Mouse (Mus musculus) heart, embryonic 10.5 days (tissue): ENCODE measurements around the gene Elmo1. TPM values are rescaled to one million over a fixed set of nuclear protein-coding genes. Genes with fewer than 3 reads are reported as not detected.
A peak's percentile ranks its signal among the peaks of the same experiment; 100 is the strongest.

Source experiments
- DNase-seq: peaks from one replicate; pipeline ENCODE4 v3.0.0-alpha.2; 2017; ENCODE audit warnings: low spot score
- H3K27ac ChIP-seq: fragments of 300-500 bp; sonication (generic); 2 replicates; pipeline ENCODE4 v1.5.1; 2016; ENCODE audit warnings: mild to moderate bottlenecking
- H3K27me3 ChIP-seq: fragments of 300-500 bp; sonication (generic); 2 replicates; pipeline ENCODE4 v1.6.1; 2016; ENCODE audit warnings: mild to moderate bottlenecking; ENCODE audit not compliant: poor library complexity, insufficient read depth, severe bottlenecking
- H3K36me3 ChIP-seq: fragments of 300-500 bp; sonication (generic); 2 replicates; pipeline ENCODE4 v1.6.1; 2016; ENCODE audit warnings: mild to moderate bottlenecking, moderate library complexity
- H3K4me1 ChIP-seq: fragments of 300-500 bp; sonication (generic); 2 replicates; pipeline ENCODE4 v1.6.1; 2016; ENCODE audit warnings: mild to moderate bottlenecking
- H3K4me3 ChIP-seq: fragments of 300-500 bp; sonication (generic); 2 replicates; pipeline ENCODE4 v1.5.1; 2016; ENCODE audit warnings: mild to moderate bottlenecking, moderate library complexity
- H3K9me3 ChIP-seq: fragments of 300-500 bp; sonication (generic); 2 replicates; pipeline ENCODE4 v1.6.1; 2016; ENCODE audit warnings: mild to moderate bottlenecking, moderate library complexity
- WGBS: fragments of 180-500 bp; shearing (Covaris S2); methylation state at CpG from one replicate; pipeline ENCODE4 v1.1.7; 2016; 5-methylcytosine and 5-hydroxymethylcytosine counted together
- polyA plus RNA-seq: library from polyadenylated mRNA; unstranded; fragments of >200 nt; fragmentation: Nextera tagmentation; extraction: Ambion mirVana; gene quantifications from 2 replicates; pipeline ENCODE4 v1.2.1, GENCODE M21; 2016

Elmo1 gene
- polyA plus RNA-seq, 1 experiment from 2014 or later: 9.4 TPM

DNA sequence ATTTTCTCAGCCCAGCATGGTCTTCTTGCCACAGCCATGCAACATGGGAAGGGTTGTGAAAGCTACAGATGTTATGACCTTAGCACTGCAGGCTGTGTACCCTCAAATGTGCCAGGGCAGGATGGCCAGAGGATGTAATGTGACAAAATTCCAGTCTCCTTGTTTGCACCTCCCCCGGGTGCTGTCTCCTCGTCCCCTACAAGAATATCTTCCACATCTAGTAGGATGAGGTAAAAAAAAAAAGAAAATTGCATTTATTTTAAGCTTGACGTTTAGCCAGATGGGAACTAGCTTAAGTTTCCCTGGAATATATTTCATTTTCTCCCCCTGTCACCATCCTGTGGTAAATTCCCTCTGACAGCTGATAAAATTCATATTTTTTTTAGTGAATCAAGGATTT, 307.3 kb downstream of the Elmo1 start:
- no peak for DNase-seq
- Histone ChIP-seq H3K27ac (no peak overlapping the region), H3K4me1 (no peaks in the 10 kb centered on the region), H3K9me3 (no peaks in the 10 kb centered on the region), H3K4me3 (no peak overlapping the region), H3K27me3 (no peaks in the 10 kb centered on the region), H3K36me3 (no peaks in the 10 kb centered on the region)
- WGBS: 84% methylated on average over 3 of the region's 3 CpGs

DNA sequence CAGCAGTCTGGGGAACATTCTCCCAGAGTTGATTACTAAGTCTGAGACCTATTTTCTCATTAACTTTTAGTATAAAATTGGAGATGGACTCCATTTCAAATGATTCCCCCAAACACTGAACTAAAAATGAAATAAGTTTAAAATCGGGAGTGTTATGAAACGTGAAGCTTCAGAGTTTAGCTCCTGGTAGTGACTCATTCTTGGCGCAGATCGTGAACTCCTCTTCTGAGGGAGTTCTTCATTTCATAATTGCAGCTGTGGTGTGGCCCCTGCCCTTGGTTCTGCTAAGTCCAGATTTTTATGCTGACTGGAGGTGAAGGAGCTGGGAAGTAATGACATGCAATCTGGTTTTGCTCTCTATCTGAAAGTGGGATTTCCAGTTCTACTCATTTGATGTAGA, 307.9 kb downstream of the Elmo1 start:
- WGBS: 88% methylated on average over 4 of the region's 4 CpGs
- no peak for DNase-seq
- no peak overlapping the region for H3K4me3 ChIP-seq
- H3K9me3 ChIP-seq: no peaks in the 10 kb centered on the region
- H3K4me1 ChIP-seq: no peaks in the 10 kb centered on the region
- H3K36me3 ChIP-seq: no peaks in the 10 kb centered on the region
- no peaks in the 10 kb centered on the region for H3K27me3 ChIP-seq
- no peak overlapping the region for H3K27ac ChIP-seq

DNA sequence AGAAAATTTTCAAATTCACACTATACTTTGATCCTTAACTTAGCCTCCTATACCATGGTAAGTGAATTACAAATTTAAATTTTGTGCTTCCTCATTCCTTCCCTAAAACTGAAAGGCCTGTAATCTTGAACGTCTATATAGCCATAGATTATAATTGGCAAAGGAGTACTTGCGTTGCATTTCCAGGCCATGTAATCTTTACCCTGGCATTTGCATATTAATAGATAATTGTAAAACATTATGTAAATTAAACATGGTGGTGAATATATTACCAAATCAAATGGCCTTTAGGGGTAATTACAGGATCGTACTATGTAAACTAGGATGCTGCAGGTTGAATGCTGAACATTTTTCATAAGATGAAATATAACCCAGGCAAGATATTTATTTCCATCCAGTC, 314.1 kb downstream of the Elmo1 start:
- no peak overlapping the region for H3K4me3 ChIP-seq
- H3K4me1 ChIP-seq: no peaks in the 10 kb centered on the region
- no peaks in the 10 kb centered on the region for H3K36me3 ChIP-seq
- 86% methylated on average over 3 of the region's 3 CpGs for WGBS
- H3K27ac ChIP-seq: no peak overlapping the region
- DNase-seq: no peak
- H3K9me3 ChIP-seq: no peaks in the 10 kb centered on the region
- H3K27me3 ChIP-seq: no peaks in the 10 kb centered on the region

DNA sequence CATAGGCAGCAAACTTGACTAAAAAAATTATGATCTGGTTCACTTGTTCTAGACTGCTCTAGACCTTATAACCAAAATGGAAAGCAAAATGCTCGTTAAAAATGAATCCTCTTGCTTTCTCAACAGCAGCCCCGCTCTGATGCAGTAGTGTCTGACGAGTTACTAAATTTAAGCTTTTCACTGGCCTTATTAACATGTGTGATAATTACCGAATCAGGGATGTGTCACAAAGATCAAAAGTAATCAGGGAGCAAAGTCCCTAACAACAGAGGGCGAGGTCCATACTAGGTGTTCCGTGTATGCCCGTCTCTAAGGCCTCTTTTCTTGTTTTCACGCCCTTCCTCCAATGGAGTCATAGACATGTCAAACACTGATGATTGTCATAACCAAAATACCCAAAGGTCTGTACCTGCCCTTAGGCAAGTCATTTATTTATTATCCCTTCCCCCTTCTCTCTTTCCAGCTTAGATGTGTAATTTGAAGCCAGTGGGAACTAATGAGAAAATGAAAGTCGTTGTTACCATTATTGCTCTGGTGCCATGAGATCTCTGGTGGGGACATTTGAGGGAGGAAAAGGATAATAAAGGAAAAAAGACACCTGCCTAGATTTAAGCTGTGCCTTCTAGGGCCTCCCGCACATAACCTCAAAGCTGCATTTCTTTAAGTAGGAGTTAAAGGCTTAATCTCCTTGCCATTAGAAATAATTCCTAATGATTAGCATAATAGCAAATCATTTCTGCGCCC, 316.2 kb downstream of the Elmo1 start:
- H3K9me3 ChIP-seq: no peaks in the 10 kb centered on the region
- WGBS: 86% methylated on average over 11 of the region's 11 CpGs
- no peaks in the 10 kb centered on the region for H3K36me3 ChIP-seq
- H3K4me3 ChIP-seq: no peak overlapping the region
- H3K27ac ChIP-seq: no peak overlapping the region
- no peaks in the 10 kb centered on the region for H3K4me1 ChIP-seq
- H3K27me3 ChIP-seq: no peaks in the 10 kb centered on the region
- no peak for DNase-seq

DNA sequence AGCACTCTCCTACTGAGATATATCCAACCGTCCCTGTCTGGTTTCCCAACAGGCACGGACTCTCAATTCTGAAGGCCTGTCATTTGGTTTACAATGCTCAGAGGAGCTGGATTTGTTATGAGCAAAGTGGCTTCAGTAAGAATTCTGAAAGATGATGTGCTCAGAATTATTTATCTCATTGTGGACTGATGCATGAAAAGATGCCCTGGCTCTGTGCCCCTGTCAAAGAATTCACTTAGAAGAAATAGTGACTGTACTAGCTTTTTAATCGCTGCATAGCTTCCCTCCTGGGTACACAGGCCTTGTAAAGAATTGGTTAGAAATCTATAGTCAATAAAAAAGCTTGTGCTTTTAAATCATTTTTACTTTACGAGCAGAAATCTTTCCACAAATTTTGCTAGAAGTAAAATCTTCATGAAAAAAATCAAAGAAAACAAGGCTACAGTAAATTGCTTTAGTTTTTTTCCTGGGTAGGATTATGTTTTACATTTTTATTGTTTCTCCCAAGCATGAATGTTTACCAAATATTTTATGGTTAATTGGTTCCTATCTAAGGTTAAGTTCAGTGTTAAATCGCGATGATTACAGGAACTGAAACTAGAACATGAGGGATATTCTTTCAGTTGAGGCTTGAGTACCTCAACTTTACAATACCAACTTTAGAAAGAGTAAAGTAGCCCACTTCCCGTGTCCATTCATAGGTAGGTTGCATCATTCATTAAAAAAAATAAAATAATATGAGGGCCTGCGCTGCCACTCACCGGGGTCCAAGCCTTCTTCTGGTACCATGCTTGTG, 320.1 kb downstream of the Elmo1 start:
- Histone ChIP-seq H3K27ac (no peak overlapping the region), H3K4me3 (no peak overlapping the region), H3K27me3 (no peaks in the 10 kb centered on the region), H3K4me1 (no peaks in the 10 kb centered on the region), H3K9me3 (no peaks in the 10 kb centered on the region), H3K36me3 (no peaks in the 10 kb centered on the region)
- DNase-seq: no peak
- WGBS: 86% methylated on average over 9 of the region's 9 CpGs

DNA sequence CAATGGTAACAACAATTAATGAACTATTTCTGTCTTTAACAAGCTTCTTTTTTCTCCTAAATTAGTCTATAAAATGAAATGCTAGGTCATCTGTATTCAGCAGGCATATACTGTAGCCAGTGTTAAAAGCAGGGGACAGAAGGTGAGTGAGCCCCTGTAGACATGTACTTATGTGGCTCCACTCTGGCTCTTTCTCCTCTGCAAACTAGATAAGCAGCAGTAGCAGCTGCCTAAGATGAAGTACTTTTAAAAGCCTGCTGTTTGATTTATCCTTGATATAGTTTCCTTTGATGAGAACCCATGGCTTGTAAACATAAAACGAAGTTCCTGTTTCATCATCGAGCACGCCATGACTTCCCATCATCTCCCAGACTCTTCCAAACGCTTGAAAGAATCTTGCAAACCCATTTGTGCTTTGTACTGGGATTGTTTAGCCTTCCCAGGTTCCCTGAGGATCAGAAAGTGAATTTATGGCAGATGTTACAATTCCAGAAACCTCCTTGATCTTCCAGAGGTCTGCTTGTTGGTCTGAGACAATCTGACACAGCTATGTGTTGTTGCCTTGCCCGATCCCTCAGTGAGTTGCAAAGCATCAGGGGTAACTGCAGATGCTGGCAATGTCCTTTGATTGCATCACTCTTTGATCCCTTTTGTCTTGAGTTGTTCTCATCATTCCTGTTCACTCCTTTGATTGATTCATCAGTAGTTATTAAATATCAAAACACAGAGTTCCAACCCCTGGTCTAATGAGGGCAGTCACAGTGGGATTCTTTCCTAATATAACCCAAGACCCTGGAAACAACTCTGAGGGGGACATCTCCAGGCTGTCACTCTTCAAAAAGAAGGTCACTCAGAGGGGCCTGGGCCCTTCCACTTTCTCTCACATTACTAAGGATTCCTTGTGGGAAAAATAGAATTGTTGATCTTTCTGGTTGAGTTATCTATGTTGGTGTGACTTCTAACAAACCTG, 326.6 kb downstream of the Elmo1 start:
- Histone ChIP-seq H3K27me3 (no peaks in the 10 kb centered on the region), H3K4me3 (no peak overlapping the region), H3K27ac (no peak overlapping the region), H3K4me1 (no peaks in the 10 kb centered on the region), H3K36me3 (no peaks in the 10 kb centered on the region), H3K9me3 (no peaks in the 10 kb centered on the region)
- no peak for DNase-seq
- 74% methylated on average over 5 of the region's 5 CpGs for WGBS

DNA sequence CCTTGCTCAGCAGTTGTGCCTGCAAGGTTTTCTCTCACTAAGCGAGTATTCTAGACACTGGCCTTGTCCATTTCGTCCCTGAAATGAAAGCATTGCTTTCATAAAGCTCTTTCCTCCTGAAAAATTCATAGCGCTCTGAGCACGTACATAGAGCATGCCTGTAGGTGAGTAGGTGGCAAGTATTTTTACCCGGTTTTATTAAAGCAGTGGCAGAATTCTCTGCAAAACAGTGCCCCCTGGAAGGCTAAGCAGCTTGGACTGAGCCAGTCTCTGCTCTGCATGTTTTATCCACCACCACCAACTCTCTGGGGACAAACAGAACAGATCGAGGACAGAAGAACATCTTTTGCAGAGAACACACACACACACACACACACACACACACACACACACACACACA, 340.6 kb downstream of the Elmo1 start:
- Histone ChIP-seq H3K4me1 (peaks cover 12% of the 10 kb centered on the region; the same call in 1 of the 2 replicates), H3K4me3 (no peak overlapping the region), H3K27ac (no peak overlapping the region), H3K9me3 (no peaks in the 10 kb centered on the region), H3K27me3 (no peaks in the 10 kb centered on the region), H3K36me3 (no peaks in the 10 kb centered on the region)
- no peak for DNase-seq
- 75% methylated on average over 6 of the region's 6 CpGs for WGBS

DNA sequence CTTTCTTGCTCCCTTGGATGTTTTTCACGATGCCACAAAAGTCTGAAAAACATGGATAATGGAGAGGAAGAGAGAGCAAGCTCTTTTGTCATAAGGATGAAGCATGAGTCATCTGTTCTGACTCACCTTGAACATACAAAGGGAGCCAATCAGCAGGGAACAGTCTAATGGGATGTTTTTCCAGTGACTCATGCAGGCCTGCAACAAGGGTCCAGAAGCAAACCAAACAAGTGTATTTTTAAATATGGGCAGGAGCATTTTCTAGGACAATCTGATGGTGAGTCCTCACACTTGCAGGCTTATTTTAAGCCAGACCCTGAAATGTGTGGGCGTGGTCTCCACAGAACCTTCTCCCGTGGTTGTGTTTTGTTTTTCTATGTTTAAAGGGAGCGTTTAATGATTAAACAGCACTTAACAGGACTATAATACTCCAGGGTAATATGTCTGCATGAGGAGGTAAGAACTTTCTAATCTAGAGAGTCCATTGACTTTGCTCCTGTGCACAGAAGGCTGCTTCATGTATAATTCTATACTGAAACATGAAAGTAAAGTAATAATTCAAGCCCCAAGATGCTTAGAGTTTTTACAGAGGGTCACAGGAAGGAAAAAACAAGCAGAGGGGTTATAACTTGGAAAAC, 342.9 kb downstream of the Elmo1 start:
- Histone ChIP-seq H3K27ac (peak overlapping the region; percentile 70), H3K9me3 (no peaks in the 10 kb centered on the region), H3K36me3 (no peaks in the 10 kb centered on the region), H3K4me1 (peaks cover 12% of the 10 kb centered on the region; the same call in 1 of the 2 replicates), H3K4me3 (no peak overlapping the region), H3K27me3 (no peaks in the 10 kb centered on the region)
- 37% methylated on average over 4 of the region's 4 CpGs for WGBS
- no peak for DNase-seq

DNA sequence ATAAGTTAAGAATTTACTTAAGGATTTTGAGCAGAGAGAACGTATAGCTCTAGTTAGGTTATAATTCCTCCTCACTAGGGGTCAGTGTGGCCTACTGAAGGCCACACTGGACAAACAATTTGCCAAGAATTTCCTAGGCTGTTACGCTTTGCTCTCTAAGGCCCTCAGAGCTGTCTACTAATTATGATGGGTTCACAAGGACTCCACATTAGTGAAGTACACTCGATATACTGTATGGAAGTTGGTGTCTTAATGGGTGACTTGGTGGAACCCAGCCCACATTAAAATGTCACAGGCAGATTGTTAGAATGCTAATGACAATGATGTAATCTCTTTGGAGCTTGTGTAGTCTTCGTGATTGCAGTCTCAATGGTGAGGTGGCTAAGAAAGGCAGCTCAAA, 343.7 kb downstream of the Elmo1 start:
- H3K27ac ChIP-seq: no peak overlapping the region
- DNase-seq: no peak

DNA sequence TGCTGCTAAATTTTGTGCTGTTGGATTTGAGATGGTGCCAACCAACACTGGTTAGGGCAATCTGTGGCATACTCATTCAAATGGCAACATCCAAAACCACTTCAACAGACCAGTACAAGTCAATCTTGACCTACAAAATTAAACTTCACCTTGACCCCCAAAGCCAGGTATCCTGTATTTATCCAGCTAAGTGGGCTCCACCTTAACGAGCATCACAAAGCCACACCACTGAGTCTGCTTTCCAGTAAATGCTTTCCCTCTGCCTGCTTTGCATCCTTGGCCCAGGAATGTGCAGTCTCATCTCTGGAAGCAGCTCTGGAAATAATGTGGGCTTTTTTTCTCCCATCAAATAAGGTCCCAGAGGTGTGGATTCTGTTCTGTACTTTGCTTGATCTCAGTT, 349.1 kb downstream of the Elmo1 start:
- Histone ChIP-seq H3K27me3 (no peaks in the 10 kb centered on the region), H3K27ac (no peak overlapping the region), H3K9me3 (no peaks in the 10 kb centered on the region), H3K4me3 (no peak overlapping the region), H3K36me3 (no peaks in the 10 kb centered on the region), H3K4me1 (no peaks in the 10 kb centered on the region)
- whole genome bisulfite sequencing: 81% methylated on average over 1 of the region's 1 CpGs
- DNase-seq: no peak

More for the DNA sequence above, 343.7 kb downstream of the Elmo1 start:
- Histone ChIP-seq H3K27me3 (no peaks in the 10 kb centered on the region), H3K9me3 (no peaks in the 10 kb centered on the region), H3K4me3 (no peak overlapping the region), H3K4me1 (peaks cover 12% of the 10 kb centered on the region; the same call in 1 of the 2 replicates), H3K36me3 (no peaks in the 10 kb centered on the region)
- 71% methylated on average over 4 of the region's 4 CpGs for WGBS

DNA sequence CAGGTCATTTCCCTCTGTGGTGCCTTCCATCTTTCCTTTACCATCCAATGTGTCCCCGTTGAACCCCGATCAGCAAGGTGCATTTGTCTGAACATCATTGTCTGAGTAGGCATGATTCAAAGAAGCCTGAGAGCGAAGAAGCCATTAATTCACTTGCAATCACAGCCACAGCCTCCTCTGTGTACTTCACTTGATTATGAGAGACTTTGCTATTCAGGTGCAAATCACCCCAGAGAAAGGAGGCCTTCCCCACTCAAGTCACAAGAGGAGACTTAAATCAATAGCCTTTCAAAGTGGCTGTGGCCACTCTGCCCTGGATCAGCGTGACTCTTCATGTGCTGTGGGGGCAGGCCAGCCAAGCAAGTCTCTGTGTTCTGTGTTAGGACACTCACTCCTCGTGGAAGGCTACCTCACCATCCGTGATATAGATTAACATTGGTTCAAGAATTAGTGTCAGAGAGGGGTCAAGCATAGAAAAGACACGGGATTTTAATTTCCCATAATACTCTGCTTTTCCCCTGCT, 360.5 kb downstream of the Elmo1 start:
- Histone ChIP-seq H3K4me1 (no peaks in the 10 kb centered on the region), H3K27me3 (no peaks in the 10 kb centered on the region), H3K36me3 (no peaks in the 10 kb centered on the region), H3K27ac (no peak overlapping the region), H3K4me3 (no peak overlapping the region), H3K9me3 (no peaks in the 10 kb centered on the region)
- DNase-seq: no peak
- 79% methylated on average over 7 of the region's 7 CpGs for WGBS

DNA sequence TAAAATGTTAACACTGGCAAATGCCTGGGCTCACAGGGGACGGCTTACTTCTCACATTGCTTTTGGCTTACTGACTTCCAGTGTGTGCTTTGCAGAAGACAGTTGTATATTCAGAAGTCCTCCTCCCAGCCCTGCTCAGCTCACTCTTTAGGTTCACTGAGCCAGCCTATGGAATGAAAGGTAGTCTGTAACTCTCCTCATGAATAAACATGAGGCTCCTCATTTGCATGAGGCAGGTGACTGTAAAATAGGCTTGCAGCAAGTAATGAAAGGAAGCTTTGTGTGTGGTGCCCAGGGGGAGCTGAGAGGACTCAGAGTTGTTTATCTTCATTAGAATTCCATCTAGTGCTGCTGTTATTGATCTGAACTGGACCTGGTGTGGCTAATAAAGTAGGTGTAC, 364.0 kb downstream of the Elmo1 start:
- no peaks in the 10 kb centered on the region for H3K36me3 ChIP-seq
- H3K27me3 ChIP-seq: no peaks in the 10 kb centered on the region
- no peak overlapping the region for H3K4me3 ChIP-seq
- H3K4me1 ChIP-seq: no peaks in the 10 kb centered on the region
- DNase-seq: no peak
- H3K27ac ChIP-seq: no peak overlapping the region
- no peaks in the 10 kb centered on the region for H3K9me3 ChIP-seq
- 79% methylated on average over 1 of the region's 1 CpGs for WGBS
